Mouse (Mus musculus): Measurements from ENCODE around the gene Rpa1.

DNA sequence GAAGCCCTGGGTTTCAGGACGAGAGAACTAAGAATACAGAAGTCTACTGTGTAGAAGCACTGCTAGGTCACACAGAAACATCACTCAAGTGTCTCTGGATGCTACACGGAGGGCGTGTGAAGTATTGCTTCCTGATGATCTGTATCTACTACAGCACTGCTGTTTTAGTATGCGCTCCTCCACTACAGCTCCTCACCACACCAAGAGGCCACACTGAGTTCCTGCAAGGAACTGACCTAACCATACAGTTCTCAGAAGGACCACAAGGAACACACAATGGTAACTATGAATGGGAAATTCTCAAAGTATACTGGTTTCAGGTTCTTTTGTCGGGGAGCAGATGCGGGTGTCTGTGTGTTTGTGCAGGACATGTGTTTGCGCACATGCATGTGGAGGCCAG, 10.9 kb downstream of the Rpa1 start:
- TF ChIP-seq CTCF (IDR thresholded peaks at IDR 0.05; ENCODE audit: borderline replicate concordance, control insufficient read depth, extremely low read depth, insufficient read depth, low read length, poor library complexity) (no peak), POLR2A (IDR thresholded peaks at IDR 0.05; ENCODE audit: control insufficient read depth, extremely low read depth, insufficient read depth, low read length, poor library complexity) (no peak)
